Mouse (Mus musculus) G1E (cell line): ENCODE measurements around the gene Tm4sf1.

Experiments
- CTCF ChIP-seq: IDR thresholded peaks from 2 replicates; pipeline ENCODE4 v1.5.1; 2012; ENCODE audit warnings: low read depth, low read length, inconsistent platforms, mixed read lengths
- GATA1 ChIP-seq: IDR thresholded peaks from 2 replicates; pipeline ENCODE4 v1.6.1; 2012; ENCODE audit warnings: borderline replicate concordance, low read length, inconsistent platforms, mixed read lengths
- GATA2 ChIP-seq: IDR thresholded peaks from 2 replicates; pipeline ENCODE4 v1.6.1; 2012; ENCODE audit warnings: low read depth, low read length, inconsistent platforms, borderline replicate concordance
- POLR2AphosphoS5 ChIP-seq: IDR thresholded peaks from 2 replicates; pipeline ENCODE4 v1.6.1; 2012; ENCODE audit warnings: low read depth, low read length, inconsistent platforms; ENCODE audit not compliant: insufficient replicate concordance
- TAL1 ChIP-seq: conservative IDR thresholded peaks from 2 replicates; pipeline ENCODE4 v1.6.1; 2012; ENCODE audit warnings: low read depth, low read length, inconsistent platforms, mixed read lengths

GRCm38 (mm10) chr3:57305564-57305963 is 3.8 kb upstream of the Tm4sf1 start:
- TF ChIP-seq CTCF, result no peak
- no peak for TF ChIP-seq TAL1
- no peak for TF ChIP-seq GATA1
- no peak for TF ChIP-seq GATA2
- no peak for TF ChIP-seq POLR2AphosphoS5
